Comparison of ENCODE assay signal across 9 mouse cellular contexts in the genomic region with DNA sequence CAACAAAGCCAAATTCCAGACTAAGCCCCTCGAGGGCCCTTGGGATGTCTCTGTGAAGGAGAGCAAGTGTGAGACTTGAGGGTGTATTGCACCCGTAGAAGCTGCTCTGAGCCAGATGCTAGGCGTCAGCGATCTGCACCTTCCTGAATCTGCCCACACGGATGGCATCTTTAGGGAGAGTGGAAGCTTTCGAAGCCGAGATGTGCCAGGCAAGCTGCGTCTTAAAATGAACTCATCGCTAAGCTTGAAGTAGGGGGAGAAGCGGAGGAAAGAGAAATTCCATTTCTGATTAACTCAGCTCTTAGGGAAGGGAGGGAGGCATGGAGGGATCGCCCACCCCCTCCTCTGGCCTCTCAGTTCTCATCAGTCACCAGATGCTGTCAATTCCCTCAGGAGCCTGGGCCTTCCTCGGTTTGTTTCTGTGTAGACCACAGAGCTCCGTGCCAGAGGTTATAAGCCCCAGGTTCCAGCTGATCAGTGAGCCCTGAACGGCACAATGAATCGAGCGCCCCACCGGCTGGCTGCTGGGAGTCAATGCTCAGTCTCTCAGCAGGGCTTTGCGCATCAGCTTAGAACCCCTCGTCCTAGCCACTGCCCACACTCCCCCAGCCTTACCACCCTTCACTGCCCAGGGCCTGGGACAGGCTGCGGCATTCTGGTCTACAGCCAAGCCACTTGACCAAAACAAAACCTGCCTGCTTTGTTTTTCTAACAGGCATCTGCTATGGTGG.
DNase-seq lines count a peak whose midpoint lies in the region; ATAC-seq and TF ChIP-seq lines count a peak whose summit lies in the region.
"Had no signal": no experiment of that assay in that cellular context is flagged by ENCODE, and none has a peak within 500 bp of the region (broad histone marks: within the 10 kb centered on the region; RNA-seq: fewer than 3 reads in every experiment).

No protein-coding gene starts in this region.

- H3K9me3 ChIP-seq in kidney, embryonic 14.5 days (ENCODE audit: control insufficient read depth, low read length) = no peaks in the 10 kb centered on the region
- no peaks in the 10 kb centered on the region for H3K9me3 ChIP-seq in limb, embryonic 15.5 days
- H3K9me3 ChIP-seq: liver, embryonic 15.5 days had no signal

- 18% methylated on average over 20 of the region's 20 CpGs for WGBS in kidney, embryonic 14.5 days
- 21% methylated on average over 20 of the region's 20 CpGs for WGBS in limb, embryonic 15.5 days

- in situ Hi-C loops in Patski (cut with MboI; ENCODE audit: low pct_unique_long_range_greater_than_20kb) = loop anchor here (5.0 kb wide), 1 partner anchor 77 kb away; the partner anchor contains the start of gene Rhou

- peak overlapping the region; percentile 25 for H3K9ac ChIP-seq in kidney, embryonic 14.5 days (ENCODE audit: low read depth, low read length)
- no peak overlapping the region for H3K9ac ChIP-seq in limb, embryonic 15.5 days
- H3K9ac ChIP-seq: liver, embryonic 15.5 days had no signal

- H3K27me3 ChIP-seq in Patski = no peaks in the 10 kb centered on the region
- H3K27me3 ChIP-seq in kidney, embryonic 14.5 days (ENCODE audit: control insufficient read depth, insufficient read depth, low read length) = 0 out of 2 replicates have a peak, but pooled peaks cover 4% of the 10 kb centered on the region
- H3K27me3 ChIP-seq in limb, embryonic 15.5 days = peaks cover 3% of the 10 kb centered on the region; the same call in 1 of the 2 replicates

- TF ChIP-seq POLR2A in cortical plate, adult 2 months (IDR thresholded peaks at IDR 0.05; ENCODE audit: extremely low read depth, insufficient read depth, low read length) = peak; percentile 68

- H3K4me2 ChIP-seq in kidney, embryonic 14.5 days (replicated peaks; ENCODE audit: low read depth, low read length) = peak overlapping the region; percentile 36
- H3K4me2 ChIP-seq in limb, embryonic 15.5 days = peak overlapping the region; percentile 31
- H3K4me2 ChIP-seq: liver, embryonic 15.5 days had no signal

- peak; percentile 87 for ATAC-seq in Patski
- ATAC-seq in kidney, embryonic 14.5 days (ENCODE audit: low FRiP score, low TSS enrichment) = peak; percentile 91
- no peak for ATAC-seq in limb, embryonic 15.5 days (ENCODE audit: insufficient number of reproducible peaks, low FRiP score, low TSS enrichment, low read depth)
- ATAC-seq in megakaryocyte progenitor cell, adult 5-6 weeks (replicated peaks; ENCODE audit: poor library complexity) = no peak

- TF ChIP-seq CTCF in Patski (IDR thresholded peaks at IDR 0.05) = no peak
- no peak for TF ChIP-seq CTCF in cortical plate, adult 2 months (IDR thresholded peaks at IDR 0.05; ENCODE audit: extremely low read depth, insufficient read depth, low read length)

- peaks cover 20% of the 10 kb centered on the region for H3K4me1 ChIP-seq in cortical plate, adult 2 months (ENCODE audit: control insufficient read depth, insufficient read depth, low read length)
- H3K4me1 ChIP-seq in kidney, embryonic 14.5 days (ENCODE audit: control insufficient read depth, insufficient read depth, low read length) = peaks cover 29% of the 10 kb centered on the region
- H3K4me1 ChIP-seq in limb, embryonic 15.5 days = peaks cover 22% of the 10 kb centered on the region
- H3K4me1 ChIP-seq: liver, embryonic 15.5 days had no signal

- CTCF ChIA-PET in Patski (lab: Charles Lee) = interaction anchor here (0.7 to 4.1 kb wide), 15 partner anchors 11 to 101 kb away, joined by 3 to 36 read pairs (median 4); partner anchors contain the start of gene Rhou

- POLR2A ChIA-PET in Patski (lab: Charles Lee) = interaction anchor here (0.6 to 1.9 kb wide), 4 partner anchors 12 to 75 kb away, joined by 3 to 12 read pairs (median 4); partner anchors contain the start of gene Rhou

- H3K36me3 ChIP-seq in kidney, embryonic 14.5 days (ENCODE audit: control insufficient read depth, insufficient read depth, low read length) = no peaks in the 10 kb centered on the region
- H3K36me3 ChIP-seq in limb, embryonic 15.5 days = no peaks in the 10 kb centered on the region
- H3K36me3 ChIP-seq: liver, embryonic 15.5 days had no signal

- peak; percentile 92 for DNase-seq in Patski (ENCODE audit: low read depth, low spot score)
- DNase-seq in heart, adult 9 months (ENCODE audit: low spot score in 2 of 2) = peak; percentile 15 to 26
- peak; percentile 80 for DNase-seq in retina, embryonic 14.5 days (ENCODE audit: low spot score)
- no peak for DNase-seq in T-cell, adult 2 months (ENCODE audit: low spot score)

- H3K27ac ChIP-seq in cortical plate, adult 2 months (ENCODE audit: insufficient read depth, low read length) = peak overlapping the region; percentile 24
- peak overlapping the region; percentile 68 for H3K27ac ChIP-seq in kidney, embryonic 14.5 days (ENCODE audit: low read depth, low read length)
- peak overlapping the region; percentile 62 for H3K27ac ChIP-seq in limb, embryonic 15.5 days
- H3K27ac ChIP-seq: liver, embryonic 15.5 days had no signal

- H3K4me3 ChIP-seq in cortical plate, adult 2 months (ENCODE audit: insufficient read depth, low read length) = no peak overlapping the region
- no peak overlapping the region; the same call in 1 of the 2 replicates for H3K4me3 ChIP-seq in kidney, embryonic 14.5 days (ENCODE audit: low read length)
- 0 out of 2 replicates have a peak overlapping the region, but pooled peaks have one; percentile 3 for H3K4me3 ChIP-seq in limb, embryonic 15.5 days
- H3K4me3 ChIP-seq: liver, embryonic 15.5 days had no signal

Comparison
In these comparisons a context has a peak if more than half of its experiments do, and no peak if none do; other contexts are left out.
1. ATAC-seq: peak in Patski (single experiment) and kidney, embryonic 14.5 days (single experiment); none in limb, embryonic 15.5 days (single experiment) and megakaryocyte progenitor cell, adult 5-6 weeks (single experiment).
2. Peak in every context shown above with its lines, with median percentiles within 50 percentile points of each other: H3K27ac ChIP-seq.